Mouse (Mus musculus): ENCODE measurements around the gene D130043K22Rik. TPM values are rescaled to one million over a fixed set of nuclear protein-coding genes. Genes with fewer than 3 reads are reported as not detected.
A peak's percentile ranks its signal among the peaks of the same experiment; 100 is the strongest.
"Not testable (repeated sequence)": the region's sequence is repeated elsewhere in the genome, so short reads cannot be mapped to it uniquely, and the experiment has no call there.

D130043K22Rik gene
- polyA plus RNA-seq, 1 experiment from 2014 or later: 0.48 TPM

GRCm38 (mm10) chr13:24816125-24817092, 28.5 kb upstream of the D130043K22Rik start:
- Histone ChIP-seq H3K36me3 (peaks cover 68% of the 10 kb centered on the region), H3K4me3 (no peak overlapping the region), H3K9me3 (replicated peaks) (no peaks in the 10 kb centered on the region), H3K27ac (replicated peaks) (no peak overlapping the region), H3K4me1 (no peaks in the 10 kb centered on the region), H3K27me3 (ENCODE audit: low read depth, poor library complexity, severe bottlenecking) (no peaks in the 10 kb centered on the region)
- DNase-seq (ENCODE audit: low spot score): peak; percentile 24
- 64% methylated on average over 4 of the region's 4 CpGs for WGBS

GRCm38 (mm10) chr13:24819931-24820330, 25.0 kb upstream of the D130043K22Rik start:
- WGBS: 76% methylated on average over 1 of the region's 1 CpGs
- Histone ChIP-seq H3K27ac (replicated peaks) (no peak overlapping the region), H3K27me3 (ENCODE audit: low read depth, poor library complexity, severe bottlenecking) (no peaks in the 10 kb centered on the region), H3K9me3 (replicated peaks) (no peaks in the 10 kb centered on the region), H3K4me1 (no peaks in the 10 kb centered on the region), H3K36me3 (peaks cover 33% of the 10 kb centered on the region), H3K4me3 (no peak overlapping the region)
- no peak for DNase-seq (ENCODE audit: low spot score)

GRCm38 (mm10) chr13:24822663-24823343, 22.1 kb upstream of the D130043K22Rik start:
- WGBS: 91% methylated on average over 16 of the region's 16 CpGs
- DNase-seq (ENCODE audit: low spot score): no peak
- Histone ChIP-seq H3K9me3 (replicated peaks) (no peaks in the 10 kb centered on the region), H3K36me3 (peaks cover 14% of the 10 kb centered on the region; the same call in 1 of the 2 replicates), H3K27me3 (ENCODE audit: low read depth, poor library complexity, severe bottlenecking) (no peaks in the 10 kb centered on the region), H3K27ac (replicated peaks) (no peak overlapping the region), H3K4me1 (peaks cover 2% of the 10 kb centered on the region; the same call in 1 of the 2 replicates), H3K4me3 (no peak overlapping the region)

- no peak for DNase-seq (ENCODE audit: low spot score)
- H3K36me3 ChIP-seq: 0 out of 2 replicates have a peak, but pooled peaks cover 4% of the 10 kb centered on the region
- WGBS: 92% methylated on average over 4 of the region's 4 CpGs
- H3K4me1 ChIP-seq: peaks cover 2% of the 10 kb centered on the region; the same call in 1 of the 2 replicates
- H3K9me3 ChIP-seq (replicated peaks): no peaks in the 10 kb centered on the region
- no peak overlapping the region for H3K27ac ChIP-seq (replicated peaks)
- no peaks in the 10 kb centered on the region for H3K27me3 ChIP-seq (ENCODE audit: low read depth, poor library complexity, severe bottlenecking)
- no peak overlapping the region for H3K4me3 ChIP-seq
Measured at GRCm38 (mm10) chr13:24824647-24825046, 20.3 kb upstream of the D130043K22Rik start.

GRCm38 (mm10) chr13:24825587-24825986, 19.3 kb upstream of the D130043K22Rik start:
- 92% methylated on average over 4 of the region's 4 CpGs for WGBS
- Histone ChIP-seq H3K4me1 (peaks cover 5% of the 10 kb centered on the region), H3K9me3 (replicated peaks) (no peaks in the 10 kb centered on the region), H3K4me3 (no peak overlapping the region), H3K27ac (replicated peaks) (no peak overlapping the region), H3K27me3 (ENCODE audit: low read depth, poor library complexity, severe bottlenecking) (no peaks in the 10 kb centered on the region), H3K36me3 (no peaks in the 10 kb centered on the region)
- DNase-seq (ENCODE audit: low spot score): no peak

- H3K4me3 ChIP-seq: no peak overlapping the region
- 88% methylated on average over 7 of the region's 7 CpGs for WGBS
- H3K9me3 ChIP-seq (replicated peaks): no peaks in the 10 kb centered on the region
- H3K36me3 ChIP-seq: no peaks in the 10 kb centered on the region
- H3K27ac ChIP-seq (replicated peaks): no peak overlapping the region
- peaks cover 9% of the 10 kb centered on the region for H3K4me1 ChIP-seq
- no peak for DNase-seq (ENCODE audit: low spot score)
- no peaks in the 10 kb centered on the region for H3K27me3 ChIP-seq (ENCODE audit: low read depth, poor library complexity, severe bottlenecking)
Measured at GRCm38 (mm10) chr13:24826116-24826515, 18.8 kb upstream of the D130043K22Rik start.

GRCm38 (mm10) chr13:24830756-24831352, 14.1 kb upstream of the D130043K22Rik start:
- no peaks in the 10 kb centered on the region for H3K27me3 ChIP-seq (ENCODE audit: low read depth, poor library complexity, severe bottlenecking)
- DNase-seq (ENCODE audit: low spot score): peak; percentile 23

GRCm38 (mm10) chr13:24831353-24832130, 13.4 kb upstream of the D130043K22Rik start, which contains the start of the genes Acot13 and Tdp2:
TSS of gene Acot13 (minus strand) at chr13:24831540.
TSS of gene Tdp2 (plus strand) at chr13:24831679.
- under 1% methylated on average over 90 of the region's 90 CpGs for WGBS
- peak; percentile 99 for DNase-seq (ENCODE audit: low spot score)
- H3K4me3 ChIP-seq: peak within 1 kb of the TSS; percentile 96

More at GRCm38 (mm10) chr13:24830756-24831352, 14.1 kb upstream of the D130043K22Rik start:
- H3K36me3 ChIP-seq: peaks cover 19% of the 10 kb centered on the region
- H3K9me3 ChIP-seq (replicated peaks): no peaks in the 10 kb centered on the region
- H3K27ac ChIP-seq (replicated peaks): peak overlapping the region; percentile 97
- H3K4me3 ChIP-seq: peak overlapping the region; percentile 96
- peaks cover 30% of the 10 kb centered on the region for H3K4me1 ChIP-seq
- WGBS: 6% methylated on average over 20 of the region's 20 CpGs

GRCm38 (mm10) chr13:24832131-24832810, 12.7 kb upstream of the D130043K22Rik start:
- 6% methylated on average over 21 of the region's 21 CpGs for WGBS

More at GRCm38 (mm10) chr13:24831353-24832130, 13.4 kb upstream of the D130043K22Rik start, which contains the start of the genes Acot13 and Tdp2:
- peak within 1 kb of the TSS; percentile 97 for H3K27ac ChIP-seq (replicated peaks)
- peaks cover 26% of the 10 kb centered on the region for H3K36me3 ChIP-seq
- H3K4me1 ChIP-seq: peaks cover 30% of the 10 kb centered on the region
- no peaks in the 10 kb centered on the region for H3K27me3 ChIP-seq (ENCODE audit: low read depth, poor library complexity, severe bottlenecking)
- no peaks in the 10 kb centered on the region for H3K9me3 ChIP-seq (replicated peaks)

GRCm38 (mm10) chr13:24832811-24833155, 12.2 kb upstream of the D130043K22Rik start:
- peaks cover 38% of the 10 kb centered on the region for H3K36me3 ChIP-seq
- H3K4me1 ChIP-seq: peaks cover 28% of the 10 kb centered on the region
- no peaks in the 10 kb centered on the region for H3K9me3 ChIP-seq (replicated peaks)
- WGBS: 82% methylated on average over 2 of the region's 2 CpGs
- H3K4me3 ChIP-seq: peak overlapping the region; percentile 96
- DNase-seq (ENCODE audit: low spot score): no peak
- H3K27ac ChIP-seq (replicated peaks): peak overlapping the region; percentile 97
- no peaks in the 10 kb centered on the region for H3K27me3 ChIP-seq (ENCODE audit: low read depth, poor library complexity, severe bottlenecking)

More at GRCm38 (mm10) chr13:24832131-24832810, 12.7 kb upstream of the D130043K22Rik start:
- H3K4me1 ChIP-seq: peaks cover 30% of the 10 kb centered on the region
- no peaks in the 10 kb centered on the region for H3K27me3 ChIP-seq (ENCODE audit: low read depth, poor library complexity, severe bottlenecking)
- no peak for DNase-seq (ENCODE audit: low spot score)
- peaks cover 33% of the 10 kb centered on the region for H3K36me3 ChIP-seq
- H3K27ac ChIP-seq (replicated peaks): peak overlapping the region; percentile 97
- peak overlapping the region; percentile 96 for H3K4me3 ChIP-seq
- H3K9me3 ChIP-seq (replicated peaks): no peaks in the 10 kb centered on the region

- not testable (repeated sequence) for DNase-seq (ENCODE audit: low spot score)
- peaks cover 80% of the 10 kb centered on the region for H3K36me3 ChIP-seq
- 95% methylated on average over 8 of the region's 8 CpGs for WGBS
Measured at GRCm38 (mm10) chr13:24837765-24838164, 7.2 kb upstream of the D130043K22Rik start.

More at GRCm38 (mm10) chr13:24837765-24838164, 7.2 kb upstream of the D130043K22Rik start:
- not testable (repeated sequence) for H3K27ac ChIP-seq (replicated peaks); H3K9me3 ChIP-seq (replicated peaks); H3K27me3 ChIP-seq (ENCODE audit: low read depth, poor library complexity, severe bottlenecking); H3K4me3 ChIP-seq
- H3K4me1 ChIP-seq: peaks cover 14% of the 10 kb centered on the region

Measured in midbrain, embryonic 10.5 days (tissue).